Mouse (Mus musculus) ES-E14 (cell line): ENCODE results near the gene D930020B18Rik.

Experiments
- CHD2 ChIP-seq: IDR thresholded peaks from 2 replicates; pipeline ENCODE4 v1.6.1; 2014; ENCODE audit warnings: mild to moderate bottlenecking, low read depth, low read length, inconsistent platforms
- HCFC1 ChIP-seq: IDR thresholded peaks from 2 replicates; pipeline ENCODE4 v1.6.1; 2012; ENCODE audit warnings: low read length, inconsistent platforms, borderline replicate concordance; ENCODE audit not compliant: insufficient read depth
- ZNF384 ChIP-seq: IDR thresholded peaks from 2 replicates; pipeline ENCODE4 v1.6.1; 2012; ENCODE audit warnings: low read depth, low read length, inconsistent platforms

GRCm38 (mm10) chr10:121669103-121669502 is 27.7 kb downstream of the D930020B18Rik start:
- TF ChIP-seq CHD2 = no peak
- TF ChIP-seq HCFC1 = no peak
- TF ChIP-seq ZNF384 = no peak
